Comparison of ENCODE assay signal across 23 mouse cellular contexts in the genomic region with DNA sequence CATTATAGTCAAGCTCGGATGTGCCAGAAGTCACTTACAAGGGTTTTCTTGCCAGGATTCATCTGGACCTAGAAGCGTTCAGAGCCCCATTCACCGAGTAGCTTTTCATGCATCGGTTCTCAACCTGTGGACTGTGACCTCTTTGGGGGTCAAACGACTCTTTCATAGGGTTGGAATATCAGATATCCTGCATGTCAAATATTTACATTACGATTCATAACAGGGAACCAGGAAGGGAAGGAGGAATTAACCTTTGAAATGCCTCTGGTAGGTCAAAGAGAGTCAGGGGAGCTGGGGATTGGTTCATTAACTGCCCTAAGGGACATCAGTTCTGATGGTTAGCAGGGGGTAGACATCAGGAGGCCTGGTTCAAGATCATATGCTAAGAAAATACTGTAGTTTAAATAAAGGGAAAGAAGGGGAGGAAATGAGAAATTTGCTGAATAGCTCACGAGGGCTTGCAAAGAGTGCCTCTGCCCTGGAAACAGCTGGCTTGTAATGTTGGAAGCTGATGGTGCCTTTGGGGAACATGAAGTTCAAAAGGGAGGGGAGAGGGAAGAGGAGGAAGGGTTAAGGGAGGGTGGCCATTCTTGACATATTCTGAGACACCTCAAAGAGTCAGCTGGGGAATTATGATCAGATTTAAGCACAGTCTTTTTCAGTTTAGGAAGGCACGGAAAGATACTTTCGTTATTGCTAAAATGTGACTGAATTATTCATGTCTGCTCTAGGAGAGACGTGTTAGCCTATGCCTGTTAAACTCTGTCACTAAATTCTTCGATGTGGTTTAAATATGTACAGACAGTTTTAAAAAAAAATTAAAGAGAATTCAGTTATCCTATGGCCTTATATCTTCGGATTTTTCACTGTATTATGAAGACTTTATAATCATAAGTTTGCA.
DNase-seq lines count a peak whose midpoint lies in the region; ATAC-seq and TF ChIP-seq lines count a peak whose summit lies in the region.
"Had no signal": no experiment of that assay in that cellular context is flagged by ENCODE, and none has a peak within 500 bp of the region (broad histone marks: within the 10 kb centered on the region; RNA-seq: fewer than 3 reads in every experiment).

No protein-coding gene starts in this region.

- no peaks in the 10 kb centered on the region for H3K36me3 ChIP-seq in embryonic facial prominence, embryonic 11.5 days (replicated peaks; ENCODE audit: control insufficient read depth, insufficient read depth, low read depth, low read length)
- H3K36me3 ChIP-seq in embryonic facial prominence, embryonic 10.5 days (replicated peaks), result no peaks in the 10 kb centered on the region
- no peaks in the 10 kb centered on the region for H3K36me3 ChIP-seq in lung, embryonic 16.5 days (ENCODE audit: control insufficient read depth, insufficient read depth, low read length)
- no peaks in the 10 kb centered on the region for H3K36me3 ChIP-seq in embryonic facial prominence, embryonic 13.5 days
- no peaks in the 10 kb centered on the region for H3K36me3 ChIP-seq in hindbrain, embryonic 16.5 days (ENCODE audit: control insufficient read depth, insufficient read depth, low read length)
- H3K36me3 ChIP-seq: heart, embryonic 10.5 days; liver, embryonic 12.5 days; neural tube, embryonic 12.5 days had no signal

- TF ChIP-seq CTCF in lung, adult 2 months (IDR thresholded peaks at IDR 0.05; ENCODE audit: insufficient read depth, low read length), result no peak

- H3K4me2 ChIP-seq in embryonic facial prominence, embryonic 11.5 days (ENCODE audit: low read depth, low read length), result no peak overlapping the region
- peak overlapping the region; percentile 21; the same call in 1 of the 2 replicates for H3K4me2 ChIP-seq in lung, embryonic 16.5 days (ENCODE audit: low read depth, low read length)
- peak overlapping the region; percentile 31 for H3K4me2 ChIP-seq in embryonic facial prominence, embryonic 13.5 days
- H3K4me2 ChIP-seq in hindbrain, embryonic 16.5 days (ENCODE audit: low read length), result no peak overlapping the region
- H3K4me2 ChIP-seq: liver, embryonic 12.5 days; neural tube, embryonic 12.5 days had no signal

- H3K27ac ChIP-seq in embryonic facial prominence, embryonic 11.5 days (replicated peaks; ENCODE audit: low read depth, low read length), result no peak overlapping the region
- H3K27ac ChIP-seq in embryonic facial prominence, embryonic 10.5 days (replicated peaks), result no peak overlapping the region
- H3K27ac ChIP-seq in lung, embryonic 16.5 days (ENCODE audit: low read length), result no peak overlapping the region
- no peak overlapping the region for H3K27ac ChIP-seq in embryonic facial prominence, embryonic 13.5 days
- H3K27ac ChIP-seq in hindbrain, embryonic 16.5 days (ENCODE audit: low read depth, low read length), result no peak overlapping the region
- H3K27ac ChIP-seq: heart, embryonic 10.5 days; hindbrain, postnatal 0 days; left cerebral cortex, adult 2 months; liver, embryonic 12.5 days; neural tube, embryonic 12.5 days had no signal

- no peaks in the 10 kb centered on the region for H3K4me1 ChIP-seq in embryonic facial prominence, embryonic 11.5 days (ENCODE audit: control insufficient read depth, insufficient read depth, low read length)
- peaks cover 20% of the 10 kb centered on the region for H3K4me1 ChIP-seq in embryonic facial prominence, embryonic 10.5 days
- no peaks in the 10 kb centered on the region for H3K4me1 ChIP-seq in lung, embryonic 16.5 days (replicated peaks; ENCODE audit: control insufficient read depth, insufficient read depth, low read length)
- no peaks in the 10 kb centered on the region for H3K4me1 ChIP-seq in lung, adult 2 months (ENCODE audit: control insufficient read depth, insufficient read depth, low read length)
- peaks cover 23% of the 10 kb centered on the region for H3K4me1 ChIP-seq in embryonic facial prominence, embryonic 13.5 days
- H3K4me1 ChIP-seq in hindbrain, embryonic 16.5 days (ENCODE audit: control insufficient read depth, insufficient read depth, low read depth, low read length), result peaks cover 5% of the 10 kb centered on the region
- H3K4me1 ChIP-seq: liver, embryonic 12.5 days had no signal

- WGBS in embryonic facial prominence, embryonic 11.5 days, result 61% methylated on average over 12 of the region's 12 CpGs
- WGBS in embryonic facial prominence, embryonic 10.5 days, result 72% methylated on average over 12 of the region's 12 CpGs
- 45% methylated on average over 12 of the region's 12 CpGs for WGBS in lung, embryonic 16.5 days
- 52% methylated on average over 12 of the region's 12 CpGs for WGBS in lung, adult 2 months
- WGBS in embryonic facial prominence, embryonic 13.5 days, result 43% methylated on average over 12 of the region's 12 CpGs
- 72% methylated on average over 12 of the region's 12 CpGs for WGBS in hindbrain, embryonic 16.5 days

- H3K9ac ChIP-seq in embryonic facial prominence, embryonic 11.5 days (replicated peaks; ENCODE audit: low read length), result no peak overlapping the region
- no peak overlapping the region for H3K9ac ChIP-seq in lung, embryonic 16.5 days (ENCODE audit: low read length)
- no peak overlapping the region for H3K9ac ChIP-seq in embryonic facial prominence, embryonic 13.5 days
- no peak overlapping the region for H3K9ac ChIP-seq in hindbrain, embryonic 16.5 days (ENCODE audit: low read depth, low read length)
- H3K9ac ChIP-seq: forebrain, postnatal 0 days; liver, embryonic 12.5 days; neural tube, embryonic 12.5 days had no signal

- TF ChIP-seq POLR2A in lung, adult 2 months (IDR thresholded peaks at IDR 0.05; ENCODE audit: borderline replicate concordance, extremely low read depth, low read depth, low read length), result no peak

- H3K27me3 ChIP-seq in embryonic facial prominence, embryonic 11.5 days (ENCODE audit: control insufficient read depth, insufficient read depth, low read length), result no peaks in the 10 kb centered on the region
- H3K27me3 ChIP-seq in embryonic facial prominence, embryonic 10.5 days (replicated peaks; ENCODE audit: low read depth, poor library complexity, severe bottlenecking), result peaks cover 16% of the 10 kb centered on the region
- no peaks in the 10 kb centered on the region for H3K27me3 ChIP-seq in lung, embryonic 16.5 days (ENCODE audit: control insufficient read depth, insufficient read depth, low read depth, low read length)
- no peaks in the 10 kb centered on the region; the same call in 1 of the 2 replicates for H3K27me3 ChIP-seq in embryonic facial prominence, embryonic 13.5 days
- no peaks in the 10 kb centered on the region for H3K27me3 ChIP-seq in hindbrain, embryonic 16.5 days (replicated peaks; ENCODE audit: control insufficient read depth, insufficient read depth, low read length)
- H3K27me3 ChIP-seq: neural tube, embryonic 12.5 days had no signal

- no peak overlapping the region for H3K4me3 ChIP-seq in embryonic facial prominence, embryonic 11.5 days (ENCODE audit: low read depth, low read length)
- no peak overlapping the region for H3K4me3 ChIP-seq in embryonic facial prominence, embryonic 10.5 days
- no peak overlapping the region for H3K4me3 ChIP-seq in lung, embryonic 16.5 days (ENCODE audit: low read length)
- no peak overlapping the region for H3K4me3 ChIP-seq in lung, adult 2 months (replicated peaks; ENCODE audit: extremely low read depth, low read depth, low read length)
- H3K4me3 ChIP-seq in embryonic facial prominence, embryonic 13.5 days, result no peak overlapping the region
- no peak overlapping the region for H3K4me3 ChIP-seq in hindbrain, embryonic 16.5 days (ENCODE audit: low read length)
- H3K4me3 ChIP-seq: heart, embryonic 10.5 days; left cerebral cortex, adult 2 months; liver, embryonic 12.5 days; megakaryocyte, embryonic 14.5 days; neural tube, embryonic 12.5 days had no signal

- ATAC-seq in embryonic facial prominence, embryonic 11.5 days (replicated peaks; ENCODE audit: insufficient number of reproducible peaks, low FRiP score, low TSS enrichment, low read depth), result no peak; the same call in 1 of the 2 replicates
- no peak for ATAC-seq in lung, embryonic 16.5 days (ENCODE audit: low read depth)
- no peak for ATAC-seq in embryonic facial prominence, embryonic 13.5 days (ENCODE audit: insufficient number of reproducible peaks, insufficient read depth, low FRiP score, low TSS enrichment, low read depth)
- no peak for ATAC-seq in hindbrain, embryonic 16.5 days
- no peak for ATAC-seq in megakaryocyte-erythroid progenitor cell, adult 5-6 weeks (replicated peaks; ENCODE audit: low FRiP score, low TSS enrichment, poor library complexity, severe bottlenecking)
- ATAC-seq: forebrain, postnatal 0 days; hindbrain, postnatal 0 days; liver, embryonic 12.5 days had no signal

- no peaks in the 10 kb centered on the region for H3K9me3 ChIP-seq in embryonic facial prominence, embryonic 11.5 days (replicated peaks; ENCODE audit: control insufficient read depth, low read length)
- no peaks in the 10 kb centered on the region for H3K9me3 ChIP-seq in embryonic facial prominence, embryonic 10.5 days
- H3K9me3 ChIP-seq in lung, embryonic 16.5 days (ENCODE audit: control insufficient read depth, low read length), result no peaks in the 10 kb centered on the region
- no peaks in the 10 kb centered on the region for H3K9me3 ChIP-seq in embryonic facial prominence, embryonic 13.5 days
- no peaks in the 10 kb centered on the region for H3K9me3 ChIP-seq in hindbrain, embryonic 16.5 days (ENCODE audit: control insufficient read depth, low read length)
- H3K9me3 ChIP-seq: heart, embryonic 10.5 days; liver, embryonic 12.5 days; megakaryocyte, embryonic 14.5 days; neural tube, embryonic 12.5 days had no signal

- DNase-seq in embryonic facial prominence, embryonic 11.5 days (ENCODE audit: low spot score), result peak; percentile 45
- no peak for DNase-seq in embryonic facial prominence, embryonic 10.5 days (ENCODE audit: low spot score)
- DNase-seq in lung, adult 2 months, result no peak
- DNase-seq in mesoderm, embryonic 11.5 days (ENCODE audit: low read depth, low spot score), result peak; percentile 27
- DNase-seq: adrenal gland, postnatal 25 days; cerebellum, adult 9-11 months; forebrain, postnatal 0 days; kidney, adult 18-20 months; kidney, postnatal 4 days; layer of hippocampus, adult 9-11 months; lung, adult 18-20 months; right cerebral cortex, postnatal 25 days; spleen, adult 18-20 months had no signal

Comparison
In these comparisons a context has a peak if more than half of its experiments do, and no peak if none do; other contexts are left out.
1. DNase-seq: peak in embryonic facial prominence, embryonic 11.5 days (single experiment) and mesoderm, embryonic 11.5 days (single experiment); none in embryonic facial prominence, embryonic 10.5 days (single experiment) and lung, adult 2 months (single experiment).
2. H3K4me2 ChIP-seq: peak in lung, embryonic 16.5 days (single experiment) and embryonic facial prominence, embryonic 13.5 days (single experiment); none in embryonic facial prominence, embryonic 11.5 days (single experiment) and hindbrain, embryonic 16.5 days (single experiment).